Mouse (Mus musculus): Measurements from ENCODE around the gene Skil.

Skil gene

DNA sequence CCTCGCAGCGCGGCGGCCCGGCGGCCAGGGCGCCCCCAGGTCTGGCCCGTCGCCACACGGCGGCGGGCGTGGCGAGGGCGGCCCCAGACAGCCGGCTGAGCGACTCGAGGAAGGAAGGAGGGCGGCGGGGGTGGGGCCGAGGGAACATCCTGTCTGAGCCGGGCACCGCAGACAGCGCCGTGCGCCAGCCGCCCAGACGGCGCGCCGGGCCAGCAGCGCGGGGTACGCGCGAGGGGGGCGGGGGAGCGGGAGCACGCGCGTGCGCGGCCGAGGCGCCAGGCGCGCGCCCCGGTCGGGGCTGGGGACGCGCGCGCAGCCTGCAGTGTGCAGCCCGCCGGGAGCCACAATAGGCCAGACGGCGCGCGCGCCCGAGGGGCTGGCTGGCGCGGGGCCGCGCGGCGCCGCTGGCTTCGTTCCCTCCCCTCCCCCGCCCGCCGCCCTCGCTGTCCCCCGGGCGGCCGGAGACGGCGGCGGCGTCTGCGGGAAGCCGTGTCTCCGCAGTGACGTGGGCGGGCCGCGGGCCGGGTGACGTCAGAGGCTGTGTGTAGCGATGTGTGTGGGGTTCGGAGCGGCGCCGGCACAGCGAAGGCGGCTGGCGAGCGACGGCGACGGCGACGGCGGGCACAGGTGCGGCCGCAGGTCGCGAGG, at the start of gene Skil:
TSS of gene Skil (plus strand) at position 528 of the 648 bp plus-strand sequence.
- peak; percentile 94 for DNase-seq (ENCODE audit: low spot score in 2 of 2)

GRCm38 (mm10) chr3:31047263-31047662, 47.6 kb upstream of the Skil start:
- peak in 1 of 2 experiments; percentile 6 for DNase-seq (ENCODE audit: low spot score in 2 of 2)

- DNase-seq (ENCODE audit: low spot score in 2 of 2): no peak
These were observed 45.8 kb upstream of the Skil start for GRCm38 (mm10) chr3:31049087-31049486.

DNA sequence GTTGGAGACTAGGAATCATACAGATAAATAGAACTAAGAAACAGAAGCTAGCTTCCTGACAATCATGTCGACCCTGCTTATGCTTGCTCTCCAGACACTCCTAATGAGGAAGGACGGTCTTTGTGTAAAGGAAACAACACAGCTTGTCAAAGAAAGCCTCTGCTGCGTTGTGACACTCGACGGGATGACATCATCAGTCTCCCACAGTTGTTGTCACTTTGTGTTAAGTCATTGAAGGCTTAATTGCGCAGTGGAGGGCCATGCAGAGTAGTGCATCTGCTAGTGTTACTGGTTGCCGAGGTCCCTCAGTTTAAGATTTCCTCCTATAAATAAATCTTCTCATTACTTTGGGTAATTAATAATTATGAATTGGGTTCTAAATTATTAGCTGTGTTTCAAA, 44.5 kb upstream of the Skil start:
- DNase-seq (ENCODE audit: low spot score in 2 of 2): no peak

- no peak for DNase-seq (ENCODE audit: low spot score in 2 of 2)
These were observed 43.1 kb upstream of the Skil start for GRCm38 (mm10) chr3:31051730-31052129.

DNA sequence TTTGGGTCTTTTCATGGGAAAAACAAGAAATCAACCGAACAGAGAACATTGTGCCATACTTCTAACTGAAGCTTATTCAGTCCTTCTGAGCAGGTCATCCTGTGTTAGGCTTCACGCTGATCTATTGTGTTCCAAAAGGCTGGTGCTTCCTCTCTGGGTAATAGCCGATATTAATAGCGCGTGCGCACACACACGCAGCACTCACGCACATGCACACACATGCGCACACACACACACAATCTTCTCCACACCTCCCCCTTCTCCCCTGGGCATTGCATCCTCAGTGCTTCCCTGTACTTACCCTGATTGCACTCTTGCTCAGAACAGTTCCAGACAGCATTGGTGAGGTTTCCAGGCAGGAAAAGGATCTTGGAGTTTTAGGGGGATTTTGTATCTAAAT, 41.7 kb upstream of the Skil start:
- no peak for DNase-seq (ENCODE audit: low spot score in 2 of 2)

DNA sequence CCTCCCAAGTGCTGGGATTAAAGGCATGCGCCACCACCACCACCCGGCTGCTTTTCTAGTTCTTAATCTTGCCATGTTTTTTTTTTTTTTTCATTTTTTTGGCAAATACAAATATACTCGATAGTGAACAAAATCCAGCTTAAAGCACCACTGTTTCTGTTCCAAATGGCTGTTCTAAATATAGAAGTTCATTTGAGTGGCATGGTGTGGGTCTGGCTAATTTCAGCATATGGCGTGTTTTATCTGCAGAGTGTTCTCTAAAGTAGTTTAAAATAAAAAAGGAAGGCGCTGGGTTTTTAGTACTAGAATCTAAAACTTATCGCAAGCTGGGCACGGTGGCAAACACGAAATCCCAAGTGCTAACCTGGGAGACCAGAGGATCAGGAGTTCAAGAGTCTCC, 40.0 kb upstream of the Skil start:
- no peak for DNase-seq (ENCODE audit: low spot score in 2 of 2)

DNA sequence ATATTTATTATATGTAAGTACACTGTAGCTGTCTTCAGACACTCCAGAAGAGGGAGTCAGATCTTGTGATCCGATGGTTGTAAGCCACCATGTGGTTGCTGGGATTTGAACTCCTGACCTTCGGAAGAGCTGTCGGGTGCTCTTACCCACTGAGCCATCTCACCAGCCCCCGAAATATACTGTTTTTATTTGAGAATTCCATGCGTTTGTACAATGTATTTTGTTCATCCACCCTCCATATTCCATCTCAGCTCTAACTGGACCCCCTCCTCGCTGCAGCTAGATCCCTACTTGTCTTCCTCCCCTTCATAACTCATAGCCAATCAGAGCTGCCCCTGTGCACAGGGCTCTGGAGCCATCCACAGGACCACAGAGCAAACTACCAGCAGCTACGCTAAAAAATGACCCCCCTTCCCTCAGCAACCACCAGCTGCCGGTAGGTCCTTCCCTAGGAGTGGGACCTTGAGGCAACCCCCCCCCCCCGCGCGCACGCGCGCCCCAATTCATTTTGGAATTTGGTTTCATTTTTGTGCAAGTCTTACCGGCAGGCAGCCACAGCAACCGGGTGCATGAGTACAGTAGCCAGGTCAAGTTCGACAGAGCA, 38.7 kb upstream of the Skil start:
- DNase-seq (ENCODE audit: low spot score in 2 of 2): peak; percentile 4 to 15

DNA sequence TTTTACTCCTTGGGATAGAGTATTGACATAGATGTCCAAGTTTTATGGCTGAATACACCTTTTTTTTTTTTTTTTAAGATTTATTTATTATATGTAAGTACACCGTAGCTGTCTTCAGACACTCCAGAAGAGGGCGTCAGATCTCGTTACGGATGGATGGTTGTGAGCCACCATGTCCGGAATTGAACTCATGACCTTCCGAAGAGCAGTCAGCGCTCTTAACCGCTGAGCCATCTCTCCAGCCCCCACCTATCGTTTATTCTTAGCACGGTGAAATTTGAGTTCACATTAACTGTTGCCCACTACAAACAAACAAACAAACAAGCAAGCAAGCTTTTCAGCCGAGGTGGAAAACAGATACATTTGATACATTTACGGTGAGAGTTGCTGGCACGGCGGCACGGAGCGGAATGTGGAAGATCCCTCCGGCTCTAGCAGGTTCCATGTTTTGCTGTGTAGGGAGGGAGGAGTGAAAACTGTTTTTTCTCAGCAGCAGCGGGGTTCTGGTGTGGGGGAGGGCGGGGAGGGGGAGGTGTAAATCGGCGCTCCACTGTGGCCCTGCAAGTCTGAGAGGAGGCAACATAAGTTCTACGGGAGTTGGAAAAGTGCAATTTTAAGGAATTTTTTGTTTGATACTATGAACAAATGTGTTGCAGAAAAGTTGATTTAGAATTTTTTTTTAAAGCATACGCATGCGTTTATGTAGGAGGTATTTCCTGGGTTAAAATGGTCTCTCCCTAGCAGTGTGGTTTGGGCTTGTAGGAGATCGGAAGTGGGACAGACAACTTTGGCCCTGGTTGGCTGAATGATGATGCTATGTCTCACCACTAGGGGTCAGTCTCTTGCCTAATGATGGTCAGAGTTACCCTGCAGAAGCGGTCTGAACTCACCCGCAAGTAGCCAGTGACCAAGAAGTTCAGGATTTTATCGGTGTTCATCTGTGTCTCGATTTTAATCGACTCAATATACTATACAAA, 37.9 kb upstream of the Skil start:
- DNase-seq (ENCODE audit: low spot score in 2 of 2): peak; percentile 77 to 82

DNA sequence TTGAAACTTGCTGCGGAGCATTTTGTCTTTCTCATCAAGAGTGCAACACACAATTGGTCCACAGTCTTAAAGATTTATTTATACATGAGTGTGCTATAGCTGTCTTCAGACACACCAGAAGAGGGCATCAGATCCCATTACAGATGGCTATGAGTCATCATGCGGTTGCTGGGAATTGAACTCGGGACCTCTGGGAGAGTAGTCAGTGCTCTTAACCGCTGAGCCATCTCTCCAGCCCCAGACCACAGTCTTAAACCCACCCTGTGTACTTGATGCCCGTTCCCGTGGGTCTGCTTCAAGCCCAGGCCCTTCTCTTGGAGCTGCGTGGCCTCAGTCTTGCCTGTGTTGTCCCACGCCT, 34.1 kb upstream of the Skil start:
- peak in 1 of 2 experiments; percentile 4 for DNase-seq (ENCODE audit: low spot score in 2 of 2)

GRCm38 (mm10) chr3:31061103-31061785, 33.6 kb upstream of the Skil start:
- peak; percentile 40 to 48 for DNase-seq (ENCODE audit: low spot score in 2 of 2)

- DNase-seq (ENCODE audit: low spot score in 2 of 2): peak; percentile 37 to 48
These were observed 33.1 kb upstream of the Skil start for GRCm38 (mm10) chr3:31061786-31062120.

GRCm38 (mm10) chr3:31062325-31062724, 32.5 kb upstream of the Skil start:
- no peak for DNase-seq (ENCODE audit: low spot score in 2 of 2)

GRCm38 (mm10) chr3:31068482-31068881, 26.4 kb upstream of the Skil start:
- DNase-seq (ENCODE audit: low spot score in 2 of 2): no peak

- DNase-seq (ENCODE audit: low spot score in 2 of 2): no peak
These were observed 23.1 kb upstream of the Skil start for GRCm38 (mm10) chr3:31071804-31072203.

GRCm38 (mm10) chr3:31075808-31076207, 19.1 kb upstream of the Skil start:
- no peak for DNase-seq (ENCODE audit: low spot score in 2 of 2)

DNA sequence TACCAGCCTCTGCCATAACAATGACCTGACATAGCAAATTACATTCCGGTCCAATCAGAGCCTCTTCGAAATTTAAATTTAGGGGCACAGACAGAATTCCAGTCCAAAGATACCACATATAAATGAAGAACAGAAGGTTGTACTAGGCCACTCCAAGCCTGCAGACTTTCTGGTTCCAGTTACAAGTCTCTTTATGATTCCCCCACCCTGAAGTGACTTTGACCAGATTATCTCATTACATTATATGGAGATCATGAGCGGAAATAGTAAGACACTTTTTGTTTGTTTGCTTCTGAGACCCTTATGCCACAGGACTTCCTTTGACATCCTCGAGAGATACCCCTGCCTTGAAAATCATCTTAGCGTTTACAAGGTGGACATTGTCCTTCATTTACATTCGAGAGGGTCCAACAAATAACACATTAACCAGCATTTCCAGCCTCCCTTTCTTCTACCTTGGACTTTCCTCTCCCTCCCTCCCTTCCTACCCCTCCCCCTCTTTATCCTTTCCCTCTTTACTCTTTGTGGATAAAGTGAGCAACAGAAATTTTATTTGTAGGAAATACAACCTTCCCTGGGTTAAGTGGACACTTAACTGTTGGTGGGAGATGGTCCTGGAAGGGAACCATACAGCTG, 17.7 kb upstream of the Skil start:
- no peak for DNase-seq (ENCODE audit: low spot score in 2 of 2)

GRCm38 (mm10) chr3:31079450-31079849, 15.4 kb upstream of the Skil start:
- no peak for DNase-seq (ENCODE audit: low spot score in 2 of 2)

- DNase-seq (ENCODE audit: low spot score in 2 of 2): no peak
These were observed 13.9 kb upstream of the Skil start for GRCm38 (mm10) chr3:31080791-31081502.

GRCm38 (mm10) chr3:31082838-31083506, 11.9 kb upstream of the Skil start:
- DNase-seq (ENCODE audit: low spot score in 2 of 2): no peak
